Mouse (Mus musculus) testis, adult 2 months (tissue): ENCODE results near the gene Fbxw4.

ENCODE experiments used
- CTCF ChIP-seq: fragments of 200-500 bp; IDR thresholded peaks from 2 replicates; pipeline ENCODE4 v1.5.1; 2012; ENCODE audit warnings: low read depth, mild to moderate bottlenecking, inconsistent platforms, low read length, moderate library complexity; ENCODE audit not compliant: control insufficient read depth, insufficient read depth, insufficient replicate concordance
- POLR2A ChIP-seq: fragments of 200-500 bp; IDR thresholded peaks from 2 replicates; pipeline ENCODE4 v1.6.1; 2012; ENCODE audit warnings: low read depth, mild to moderate bottlenecking, inconsistent platforms, low read length, moderate library complexity; ENCODE audit not compliant: control insufficient read depth

GRCm38 (mm10) chr19:45672971-45673370 is 12.9 kb upstream of the Fbxw4 start:
- TF ChIP-seq POLR2A = no peak
- no peak for TF ChIP-seq CTCF
